Comparison of ENCODE assay signal across 8 mouse cellular contexts in the genomic region with DNA sequence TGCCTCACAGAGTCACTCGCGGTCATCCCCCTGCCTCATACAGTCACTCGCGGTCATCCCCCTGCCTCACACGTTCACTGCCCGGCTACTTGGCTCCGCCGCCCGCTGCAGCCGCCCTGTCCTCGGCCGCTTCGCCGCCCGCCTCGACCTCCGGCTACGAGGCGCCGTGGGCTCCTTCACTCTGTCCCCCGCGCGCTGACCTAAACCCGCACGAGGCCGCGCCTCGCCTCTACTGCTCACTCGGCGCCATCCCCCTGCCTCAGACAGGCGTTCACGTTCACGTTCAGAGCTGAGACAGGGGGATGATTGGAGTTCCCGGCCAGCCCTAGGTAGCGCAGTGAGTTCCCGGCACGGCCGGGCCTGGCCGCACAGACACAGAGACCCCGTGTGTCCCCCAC. TPM values are rescaled to one million over a fixed set of nuclear protein-coding genes. Genes with fewer than 3 reads are reported as not detected.
DNase-seq lines count a peak whose midpoint lies in the region; ATAC-seq and TF ChIP-seq lines count a peak whose summit lies in the region.
"Not testable (repeated sequence)": the region's sequence is repeated elsewhere in the genome, so short reads cannot be mapped to it uniquely, and the experiment has no call there.

No protein-coding gene starts in this region.

- TF ChIP-seq POLR2A in liver, adult 2 months (IDR thresholded peaks at IDR 0.05; ENCODE audit: extremely low read depth, insufficient read depth, low read length); olfactory bulb, adult 2 months (IDR thresholded peaks at IDR 0.05; ENCODE audit: insufficient read depth, low read depth, low read length): not testable (repeated sequence)

- not testable (repeated sequence) for H3K79me2 ChIP-seq in liver, adult 2 months (ENCODE audit: control insufficient read depth, insufficient read depth, low read length)

- H3K27ac ChIP-seq in forebrain, embryonic 13.5 days: peak overlapping the region; percentile 86
- H3K27ac ChIP-seq in heart, embryonic 13.5 days (replicated peaks): peak overlapping the region; percentile 48; the same call in 1 of the 2 replicates
- not testable (repeated sequence) for H3K27ac ChIP-seq in intestine, embryonic 15.5 days; liver, adult 2 months (replicated peaks; ENCODE audit: insufficient read depth, low read depth, low read length)
- H3K27ac ChIP-seq in olfactory bulb, adult 2 months (ENCODE audit: insufficient read depth, low read depth, low read length): peak overlapping the region; percentile 60

- H3K36me3 ChIP-seq in forebrain, embryonic 13.5 days (ENCODE audit: poor library complexity, severe bottlenecking); heart, embryonic 13.5 days; intestine, embryonic 15.5 days; liver, adult 2 months (ENCODE audit: control insufficient read depth, insufficient read depth, low read length); megakaryocyte, embryonic 14.5 days (replicated peaks; ENCODE audit: low read length): not testable (repeated sequence)

- peak overlapping the region; percentile 39 for H3K4me3 ChIP-seq in forebrain, embryonic 13.5 days
- peak overlapping the region; percentile 53 for H3K4me3 ChIP-seq in heart, embryonic 13.5 days
- H3K4me3 ChIP-seq in intestine, embryonic 15.5 days (replicated peaks): not testable (repeated sequence)
- peak overlapping the region; percentile 45 for H3K4me3 ChIP-seq in liver, adult 2 months (ENCODE audit: insufficient read depth, low read depth, low read length)
- H3K4me3 ChIP-seq in megakaryocyte, embryonic 14.5 days (replicated peaks): peak overlapping the region; percentile 68
- peak overlapping the region; percentile 57 for H3K4me3 ChIP-seq in olfactory bulb, adult 2 months (ENCODE audit: insufficient read depth, low read depth, low read length)

- H3K4me2 ChIP-seq in forebrain, embryonic 13.5 days: peak overlapping the region; percentile 67
- peak overlapping the region; percentile 81 for H3K4me2 ChIP-seq in heart, embryonic 13.5 days
- peak overlapping the region; percentile 36 for H3K4me2 ChIP-seq in intestine, embryonic 15.5 days (replicated peaks)

- 21% methylated on average over 14 of the region's 40 CpGs for WGBS in forebrain, embryonic 13.5 days
- 67% methylated on average over 40 of the region's 40 CpGs for WGBS in heart, embryonic 13.5 days
- WGBS in intestine, embryonic 15.5 days: 4% methylated on average over 4 of the region's 40 CpGs
- WGBS in liver, adult 2 months: 14% methylated on average over 4 of the region's 40 CpGs
- WGBS in olfactory bulb, adult 2 months: 3% methylated on average over 19 of the region's 40 CpGs

- peak overlapping the region; percentile 58; the same call in 1 of the 2 replicates for H3K9ac ChIP-seq in forebrain, embryonic 13.5 days
- peak overlapping the region; percentile 71 for H3K9ac ChIP-seq in heart, embryonic 13.5 days
- not testable (repeated sequence) for H3K9ac ChIP-seq in intestine, embryonic 15.5 days; liver, adult 2 months (ENCODE audit: low read depth, low read length)

- H3K4me1 ChIP-seq in forebrain, embryonic 13.5 days; heart, embryonic 13.5 days; intestine, embryonic 15.5 days (replicated peaks); liver, adult 2 months (ENCODE audit: control insufficient read depth, insufficient read depth, low read length); olfactory bulb, adult 2 months (ENCODE audit: control insufficient read depth, insufficient read depth, low read length): not testable (repeated sequence)
- H3K4me1 ChIP-seq in megakaryocyte, embryonic 14.5 days: peaks cover 28% of the 10 kb centered on the region

- DNase-seq in 3134 (ENCODE audit: extremely low read depth, insufficient read length, low spot score): peak; percentile 75
- DNase-seq in cerebellum, adult 8-10 months: peak; percentile 70
- DNase-seq in liver, adult 2 months (ENCODE audit: extremely low read depth, low read depth, low spot score): not testable (repeated sequence)

- H3K9me3 ChIP-seq in forebrain, embryonic 13.5 days (replicated peaks); intestine, embryonic 15.5 days: not testable (repeated sequence)
- H3K9me3 ChIP-seq in heart, embryonic 13.5 days: peaks cover 13% of the 10 kb centered on the region
- H3K9me3 ChIP-seq in megakaryocyte, embryonic 14.5 days: peaks cover 71% of the 10 kb centered on the region

- ATAC-seq in forebrain, embryonic 13.5 days; intestine, embryonic 15.5 days: not testable (repeated sequence)
- ATAC-seq in heart, embryonic 13.5 days (ENCODE audit: extremely low read depth, insufficient number of reproducible peaks, low FRiP score, low TSS enrichment): peak; percentile 14; the same call in 1 of the 2 replicates

- not testable (repeated sequence) for H3K27me3 ChIP-seq in forebrain, embryonic 13.5 days; heart, embryonic 13.5 days (replicated peaks); intestine, embryonic 15.5 days (replicated peaks); liver, adult 2 months (ENCODE audit: control insufficient read depth, insufficient read depth, low read length)
- H3K27me3 ChIP-seq in megakaryocyte, embryonic 14.5 days (replicated peaks): peaks cover 23% of the 10 kb centered on the region

- TF ChIP-seq CTCF in liver, adult 2 months (IDR thresholded peaks at IDR 0.05; ENCODE audit: low read depth, low read length); olfactory bulb, adult 2 months (IDR thresholded peaks at IDR 0.05; ENCODE audit: insufficient read depth, low read depth, low read length): not testable (repeated sequence)

RNA-seq across cellular contexts. Expression of a gene that starts 12.0 kb away (rescaled TPM):
- polyA plus RNA-seq in forebrain, embryonic 13.5 days (2015; fragmentation: Nextera tagmentation; extraction: Ambion mirVana): 195 and 234 TPM in 2 replicates
- 101 and 109 TPM in 2 replicates for polyA plus RNA-seq in heart, embryonic 13.5 days (2015; fragmentation: Nextera tagmentation; extraction: Ambion mirVana)
- polyA plus RNA-seq in intestine, embryonic 15.5 days (2015; fragmentation: Nextera tagmentation; extraction: Ambion mirVana): 123 and 168 TPM in 2 replicates
- total RNA-seq in liver, adult 2 months (2014; rRNA removed): 8.0 and 11.5 TPM in 2 replicates
- 102 and 123 TPM in 2 replicates for polyA plus RNA-seq in liver, adult 2 months (2012; rRNA removed)
- 1,328 and 1,796 TPM in 2 replicates for polyA plus RNA-seq in megakaryocyte, embryonic 14.5 days (2012; ENCODE audit: insufficient read depth, low replicate concordance)
- polyA plus RNA-seq in olfactory bulb, adult 2 months (2012; ENCODE audit: insufficient read depth, insufficient read length, low replicate concordance, missing spikeins): not detected in 2 replicates
